Mouse (Mus musculus) embryonic facial prominence, embryonic 14.5 days (tissue): Measurements from ENCODE around the gene Sub1. TPM values are rescaled to one million over a fixed set of nuclear protein-coding genes. Genes with fewer than 3 reads are reported as not detected.

Experiments
- ATAC-seq: fragments of 200-750 bp; cut with Nextera tagmentation; 2 replicates; pipeline ENCODE4 v1.8.0; 2017; ENCODE audit warnings: low read depth, moderate number of reproducible peaks, moderate TSS enrichment
- DNase-seq: peaks from one replicate; pipeline ENCODE4 v3.0.0-alpha.2; 2015; ENCODE audit warnings: low spot score
- H3K27ac ChIP-seq: fragments of 300-500 bp; sonication (generic); replicated peaks from 2 replicates; pipeline ENCODE4 v1.5.1; 2014; ENCODE audit warnings: low read depth, mild to moderate bottlenecking, low read length, moderate library complexity
- H3K27me3 ChIP-seq: fragments of 300-500 bp; sonication (generic); replicated peaks from 2 replicates; pipeline ENCODE4 v1.6.1; 2014; ENCODE audit warnings: low read length; ENCODE audit not compliant: control insufficient read depth, insufficient read depth
- H3K36me3 ChIP-seq: fragments of 300-500 bp; sonication (generic); 2 replicates; pipeline ENCODE4 v1.6.1; 2014; ENCODE audit warnings: low read length, mixed read lengths; ENCODE audit not compliant: control insufficient read depth, insufficient read depth
- H3K4me1 ChIP-seq: fragments of 300-500 bp; sonication (generic); 2 replicates; pipeline ENCODE4 v1.6.1; 2014; ENCODE audit warnings: antibody characterized with exemption, low read length; ENCODE audit not compliant: control insufficient read depth, insufficient read depth
- H3K4me2 ChIP-seq: fragments of 300-500 bp; sonication (generic); 2 replicates; pipeline ENCODE4 v1.6.1; 2014; ENCODE audit warnings: low read depth, mild to moderate bottlenecking, low read length, moderate library complexity, mixed read lengths
- H3K4me3 ChIP-seq: fragments of 300-500 bp; sonication (generic); 2 replicates; pipeline ENCODE4 v1.5.1; 2014; ENCODE audit warnings: low read depth, mild to moderate bottlenecking, low read length
- H3K9ac ChIP-seq: fragments of 300-500 bp; sonication (generic); 2 replicates; pipeline ENCODE4 v1.6.1; 2014; ENCODE audit warnings: low read depth, mild to moderate bottlenecking, low read length, moderate library complexity, mixed read lengths
- H3K9me3 ChIP-seq: fragments of 300-500 bp; sonication (generic); 2 replicates; pipeline ENCODE4 v1.6.1; 2016; ENCODE audit warnings: low read length; ENCODE audit not compliant: control insufficient read depth
- WGBS: fragments of 180-500 bp; shearing (Covaris S2); extraction: QIAGEN DNeasy Blood & Tissue Kit; methylation state at CpG from one replicate; pipeline ENCODE4 v1.1.7; 2014; 5-methylcytosine and 5-hydroxymethylcytosine counted together
- polyA plus RNA-seq: library from polyadenylated mRNA; unstranded; fragments of >200 nt; fragmentation: Nextera tagmentation; extraction: Ambion mirVana; gene quantifications from 2 replicates; pipeline ENCODE4 v1.2.1, GENCODE M21; 2014

Gene Sub1
- 668 and 685 TPM in 2 replicates for polyA plus RNA-seq

GRCm38 (mm10) chr15:11996883-11997282, at the start of gene Sub1:
Gene Sub1, minus strand, starts transcription at chr15:11996983.
- 89% methylated on average over 7 of the region's 7 CpGs for WGBS
- peaks cover 18% of the 10 kb centered on the region for H3K36me3 ChIP-seq
- DNase-seq, result no peak
- peak within 1 kb of the TSS; percentile 90 for H3K27ac ChIP-seq
- H3K4me1 ChIP-seq, result peaks cover 17% of the 10 kb centered on the region; the same call in 1 of the 2 replicates
- H3K27me3 ChIP-seq, result no peaks in the 10 kb centered on the region
- H3K4me3 ChIP-seq, result peak within 1 kb of the TSS; percentile 99
- H3K4me2 ChIP-seq, result peak within 1 kb of the TSS; percentile 38
- H3K9me3 ChIP-seq, result no peaks in the 10 kb centered on the region
- H3K9ac ChIP-seq, result peak within 1 kb of the TSS; percentile 99
- no peak for ATAC-seq

- no peaks in the 10 kb centered on the region for H3K9me3 ChIP-seq
- ATAC-seq (peak; percentile 67), DNase-seq (peak; percentile 65)
- peak overlapping the region; percentile 54; the same call in 1 of the 2 replicates for H3K27ac ChIP-seq
- H3K4me3 ChIP-seq, result no peak overlapping the region
- no peak overlapping the region for H3K4me2 ChIP-seq
- H3K36me3 ChIP-seq, result no peaks in the 10 kb centered on the region
- peaks cover 10% of the 10 kb centered on the region for H3K4me1 ChIP-seq
- 43% methylated on average over 5 of the region's 5 CpGs for WGBS
- no peaks in the 10 kb centered on the region for H3K27me3 ChIP-seq
- H3K9ac ChIP-seq, result no peak overlapping the region
These were observed 43.6 kb upstream of the Sub1 start for GRCm38 (mm10) chr15:12040407-12040710.

DNA sequence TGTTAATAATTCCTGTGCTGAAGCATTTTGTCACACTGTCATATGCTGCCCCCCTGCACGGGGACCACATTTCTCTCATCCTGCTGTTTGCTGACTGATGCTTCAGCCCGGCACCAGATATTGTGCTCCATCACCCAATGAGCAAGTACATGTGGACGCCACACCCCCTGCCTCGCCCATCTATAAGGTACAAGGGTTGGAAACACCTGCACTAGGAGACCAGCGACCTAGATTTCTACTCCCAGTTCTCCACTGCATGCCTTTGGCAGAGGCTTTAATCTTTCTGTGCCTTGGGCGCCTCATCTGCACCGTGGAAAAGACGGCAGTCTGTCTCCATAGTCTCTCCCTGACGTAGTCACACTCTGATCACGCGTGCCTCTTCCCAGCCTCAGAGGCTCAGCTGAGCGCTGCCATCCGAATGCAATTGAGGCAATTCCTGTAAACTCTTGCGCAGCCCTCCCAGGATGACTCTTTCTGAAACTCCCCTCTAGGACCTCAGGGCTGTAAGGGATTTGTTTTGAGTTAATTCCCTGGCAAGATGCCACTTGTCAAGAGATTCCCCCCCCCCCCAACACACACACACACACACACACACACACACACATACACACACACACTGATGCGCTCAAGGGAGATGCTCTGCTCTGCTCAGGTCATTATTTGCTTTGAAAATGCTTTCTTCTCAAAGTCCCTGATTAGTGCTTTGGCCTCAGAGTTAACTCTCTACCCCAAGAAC, 43.1 kb upstream of the Sub1 start:
- peak overlapping the region; percentile 54 for H3K27ac ChIP-seq
- 40% methylated on average over 15 of the region's 15 CpGs for WGBS

DNA sequence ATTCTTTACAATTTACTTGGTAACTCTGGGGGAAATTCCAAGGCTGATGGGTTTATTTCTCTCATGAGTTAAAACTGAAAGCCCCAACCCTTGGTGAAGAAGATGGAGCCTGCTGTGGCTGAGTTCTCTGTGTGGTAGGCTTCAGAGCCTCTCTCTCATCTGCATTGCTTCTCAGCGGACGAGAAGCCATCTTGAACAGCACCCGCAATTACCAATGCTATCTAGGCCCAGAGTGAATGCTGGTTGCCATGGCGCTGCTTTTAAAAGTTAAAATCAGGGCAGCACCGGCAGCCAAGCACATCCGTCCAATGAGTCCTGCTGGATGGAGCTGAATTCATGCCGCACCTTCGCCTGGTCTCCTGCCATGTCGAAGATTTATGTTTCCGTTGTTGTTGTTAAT, 42.5 kb upstream of the Sub1 start:
- Histone ChIP-seq H3K27ac (peak overlapping the region; percentile 54), H3K9me3 (no peaks in the 10 kb centered on the region), H3K4me1 (peaks cover 10% of the 10 kb centered on the region), H3K4me3 (no peak overlapping the region), H3K4me2 (no peak overlapping the region), H3K27me3 (no peaks in the 10 kb centered on the region), H3K36me3 (no peaks in the 10 kb centered on the region), H3K9ac (no peak overlapping the region)
- 73% methylated on average over 10 of the region's 10 CpGs for WGBS
- no peak for DNase-seq
- no peak for ATAC-seq

More for the DNA sequence above, 43.1 kb upstream of the Sub1 start:
- H3K36me3 ChIP-seq, result no peaks in the 10 kb centered on the region
- no peak overlapping the region for H3K9ac ChIP-seq
- peak; percentile 74 for ATAC-seq
- no peaks in the 10 kb centered on the region for H3K27me3 ChIP-seq
- peak; percentile 86 for DNase-seq
- H3K4me3 ChIP-seq, result no peak overlapping the region
- H3K4me1 ChIP-seq, result peaks cover 10% of the 10 kb centered on the region
- H3K9me3 ChIP-seq, result no peaks in the 10 kb centered on the region
- H3K4me2 ChIP-seq, result no peak overlapping the region; the same call in 1 of the 2 replicates

DNA sequence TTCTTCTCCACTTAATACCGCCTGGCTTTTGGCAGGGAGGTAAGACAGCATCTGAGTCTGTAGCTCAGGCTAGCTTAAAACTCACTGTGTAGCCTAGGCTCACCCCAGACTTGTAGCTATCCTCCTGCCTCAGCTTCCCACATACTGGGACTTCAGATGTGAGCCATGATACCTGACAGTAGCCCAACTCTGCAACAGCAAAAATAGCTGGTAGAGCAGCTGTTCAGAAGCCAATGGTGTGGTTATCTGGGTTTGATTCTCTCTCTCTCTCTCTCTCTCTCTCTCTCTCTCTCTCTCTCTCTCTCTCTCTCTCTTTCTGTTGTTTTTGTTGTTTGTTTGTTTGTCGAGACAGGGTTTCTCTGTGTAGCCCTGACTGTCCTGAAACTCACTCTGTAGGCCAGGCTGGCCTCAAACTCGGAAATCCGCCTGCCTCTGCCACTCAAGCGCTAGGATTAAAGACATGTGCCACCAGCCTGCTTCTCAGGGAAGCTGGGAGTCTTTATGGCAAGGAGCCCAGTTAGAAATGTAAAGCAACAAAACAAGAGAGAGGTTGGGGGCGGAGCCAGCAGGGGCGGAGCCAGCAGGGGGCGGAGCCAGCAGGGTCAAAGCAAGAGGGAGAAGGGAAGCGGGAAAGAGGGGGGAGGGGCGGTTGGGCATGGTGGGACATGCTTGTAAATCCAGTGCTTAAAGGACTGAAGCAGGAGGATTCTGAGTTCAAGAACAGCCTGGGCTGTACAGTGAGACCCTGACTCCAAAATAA, 41.3 kb upstream of the Sub1 start:
- no peak overlapping the region for H3K9ac ChIP-seq
- peaks cover 10% of the 10 kb centered on the region for H3K4me1 ChIP-seq
- H3K27me3 ChIP-seq, result no peaks in the 10 kb centered on the region
- H3K27ac ChIP-seq, result no peak overlapping the region
- WGBS, result 71% methylated on average over 10 of the region's 10 CpGs
- H3K9me3 ChIP-seq, result no peaks in the 10 kb centered on the region
- no peaks in the 10 kb centered on the region for H3K36me3 ChIP-seq
- no peak overlapping the region for H3K4me3 ChIP-seq
- DNase-seq, result no peak
- H3K4me2 ChIP-seq, result no peak overlapping the region
- ATAC-seq, result no peak

DNA sequence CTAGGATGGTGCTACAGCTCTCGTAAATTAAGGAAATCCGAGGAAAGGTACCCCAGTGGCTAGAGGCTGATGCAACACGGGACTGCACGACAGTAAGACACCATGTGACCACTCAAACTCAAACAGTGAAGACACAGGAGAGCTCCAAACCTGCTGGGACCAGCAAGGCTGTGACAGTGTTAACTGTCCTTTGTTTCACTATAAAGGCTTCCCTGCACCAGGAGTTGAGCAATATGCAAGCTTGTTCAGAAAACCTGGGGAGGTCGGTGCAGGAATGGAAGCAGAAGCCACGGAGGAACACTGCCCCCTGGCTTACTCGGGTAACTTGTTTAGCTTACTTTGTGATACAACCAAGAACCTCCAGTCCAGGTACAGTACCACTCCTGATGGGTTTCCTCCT, 40.4 kb upstream of the Sub1 start:
- ATAC-seq, result 0 out of 2 replicates have a peak, but pooled peaks have one; percentile 45
- peak; percentile 33 for DNase-seq
- no peaks in the 10 kb centered on the region for H3K27me3 ChIP-seq
- no peak overlapping the region for H3K4me2 ChIP-seq
- no peak overlapping the region for H3K4me3 ChIP-seq
- no peak overlapping the region for H3K27ac ChIP-seq
- WGBS, result 56% methylated on average over 7 of the region's 7 CpGs
- H3K9ac ChIP-seq, result no peak overlapping the region
- H3K36me3 ChIP-seq, result no peaks in the 10 kb centered on the region
- H3K4me1 ChIP-seq, result peaks cover 10% of the 10 kb centered on the region
- no peaks in the 10 kb centered on the region for H3K9me3 ChIP-seq

DNA sequence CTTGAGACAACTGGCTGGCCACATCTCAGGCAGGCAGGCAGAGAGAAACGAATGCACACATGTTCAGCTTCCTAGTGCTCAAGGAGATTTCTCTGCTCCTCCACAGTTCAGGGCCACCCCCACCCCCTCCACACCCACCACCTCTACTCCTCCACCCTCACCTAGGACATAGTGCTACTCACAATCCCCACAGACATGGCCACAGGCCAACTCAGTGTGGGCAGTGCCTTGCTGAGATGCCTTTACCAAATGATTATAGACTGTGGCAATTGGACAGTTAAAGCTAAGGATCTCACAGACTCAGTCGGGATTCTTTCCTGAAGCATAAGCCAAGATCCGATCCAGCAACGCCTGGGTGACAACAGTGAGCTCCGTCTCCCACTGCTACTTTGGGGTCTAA, 39.9 kb upstream of the Sub1 start:
- H3K4me3 ChIP-seq, result no peak overlapping the region
- ATAC-seq (no peak), DNase-seq (no peak)
- H3K4me2 ChIP-seq, result no peak overlapping the region
- 59% methylated on average over 5 of the region's 5 CpGs for WGBS
- H3K9ac ChIP-seq, result no peak overlapping the region
- H3K27me3 ChIP-seq, result no peaks in the 10 kb centered on the region
- no peaks in the 10 kb centered on the region for H3K36me3 ChIP-seq
- H3K9me3 ChIP-seq, result no peaks in the 10 kb centered on the region
- peaks cover 10% of the 10 kb centered on the region for H3K4me1 ChIP-seq
- H3K27ac ChIP-seq, result no peak overlapping the region

- no peaks in the 10 kb centered on the region for H3K9me3 ChIP-seq
- WGBS, result 80% methylated on average over 4 of the region's 4 CpGs
- no peak for ATAC-seq
These were observed 37.5 kb upstream of the Sub1 start for GRCm38 (mm10) chr15:12034317-12034716.

More at GRCm38 (mm10) chr15:12034317-12034716, 37.5 kb upstream of the Sub1 start:
- no peaks in the 10 kb centered on the region for H3K27me3 ChIP-seq
- H3K36me3 ChIP-seq, result no peaks in the 10 kb centered on the region
- no peak for DNase-seq
- H3K27ac ChIP-seq, result no peak overlapping the region
- H3K9ac ChIP-seq, result no peak overlapping the region
- H3K4me2 ChIP-seq, result no peak overlapping the region
- peaks cover 5% of the 10 kb centered on the region; the same call in 1 of the 2 replicates for H3K4me1 ChIP-seq
- no peak overlapping the region for H3K4me3 ChIP-seq
